14 mouse cellular contexts compared by ENCODE assay signal in the genomic region with DNA sequence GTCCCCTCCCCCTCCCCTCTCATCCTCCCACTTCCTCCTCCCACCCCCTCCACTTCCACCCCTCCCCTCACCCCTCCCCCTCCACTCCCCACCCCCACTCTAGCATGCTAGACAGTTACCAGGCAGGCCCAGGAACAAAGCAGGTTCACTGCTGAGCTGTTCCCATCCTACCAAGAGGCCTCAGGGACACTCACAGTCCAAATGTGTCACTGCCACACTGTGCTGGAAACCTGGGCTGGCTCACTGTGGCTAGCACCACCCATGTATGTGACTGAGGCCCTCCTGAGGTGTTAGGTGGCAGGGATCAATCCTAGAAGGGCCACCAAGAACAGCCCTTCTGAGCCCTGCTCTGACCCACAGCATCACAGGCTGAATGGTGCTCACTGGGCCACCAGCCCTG. TPM values are rescaled to one million over a fixed set of nuclear protein-coding genes. Genes with fewer than 3 reads are reported as not detected.
DNase-seq lines count a peak whose midpoint lies in the region; ATAC-seq and TF ChIP-seq lines count a peak whose summit lies in the region.
"Had no signal": no experiment of that assay in that cellular context is flagged by ENCODE, and none has a peak within 500 bp of the region (broad histone marks: within the 10 kb centered on the region; RNA-seq: fewer than 3 reads in every experiment).

No protein-coding gene starts in this region.

- H3K9ac ChIP-seq in heart, embryonic 12.5 days: peak overlapping the region; percentile 49; the same call in 1 of the 2 replicates
- H3K9ac ChIP-seq in kidney, postnatal 0 days (ENCODE audit: low read depth, low read length): 0 out of 2 replicates have a peak overlapping the region, but pooled peaks have one; percentile 23
- H3K9ac ChIP-seq: embryonic facial prominence, embryonic 12.5 days; lung, embryonic 15.5 days had no signal

- ATAC-seq in heart, embryonic 12.5 days (ENCODE audit: insufficient number of reproducible peaks, low FRiP score): no peak
- ATAC-seq in kidney, postnatal 0 days (replicated peaks; ENCODE audit: low FRiP score, low read depth): no peak

- TF ChIP-seq CTCF in kidney, postnatal 0 days (IDR thresholded peaks at IDR 0.05; ENCODE audit: low read depth): no peak

- no peak overlapping the region for H3K4me2 ChIP-seq in heart, embryonic 12.5 days
- no peak overlapping the region for H3K4me2 ChIP-seq in kidney, postnatal 0 days (ENCODE audit: low read length)
- H3K4me2 ChIP-seq: embryonic facial prominence, embryonic 12.5 days; lung, embryonic 15.5 days had no signal

- no peak overlapping the region for H3K4me3 ChIP-seq in heart, embryonic 12.5 days
- no peak overlapping the region for H3K4me3 ChIP-seq in kidney, postnatal 0 days (replicated peaks; ENCODE audit: low read depth, low read length)
- H3K4me3 ChIP-seq: embryonic facial prominence, embryonic 12.5 days; lung, embryonic 15.5 days had no signal

- H3K27ac ChIP-seq in heart, embryonic 12.5 days (ENCODE audit: poor library complexity, severe bottlenecking): peak overlapping the region; percentile 61
- H3K27ac ChIP-seq in kidney, postnatal 0 days: no peak overlapping the region
- H3K27ac ChIP-seq: embryonic facial prominence, embryonic 12.5 days; lung, embryonic 15.5 days had no signal

- H3K4me1 ChIP-seq in heart, embryonic 12.5 days (replicated peaks): peaks cover 89% of the 10 kb centered on the region
- peaks cover 40% of the 10 kb centered on the region for H3K4me1 ChIP-seq in kidney, postnatal 0 days (replicated peaks; ENCODE audit: insufficient read depth, low read length)

- H3K27me3 ChIP-seq in heart, embryonic 12.5 days (replicated peaks): no peaks in the 10 kb centered on the region
- H3K27me3 ChIP-seq in kidney, postnatal 0 days (ENCODE audit: insufficient read depth, low read length): no peaks in the 10 kb centered on the region
- H3K27me3 ChIP-seq: embryonic facial prominence, embryonic 12.5 days; lung, embryonic 15.5 days had no signal

- no peaks in the 10 kb centered on the region; the same call in 1 of the 2 replicates for H3K9me3 ChIP-seq in heart, embryonic 12.5 days (replicated peaks)
- H3K9me3 ChIP-seq in kidney, postnatal 0 days (replicated peaks; ENCODE audit: low read length): no peaks in the 10 kb centered on the region
- H3K9me3 ChIP-seq: embryonic facial prominence, embryonic 12.5 days; lung, embryonic 15.5 days had no signal

- H3K36me3 ChIP-seq in heart, embryonic 12.5 days: peaks cover 32% of the 10 kb centered on the region
- no peaks in the 10 kb centered on the region for H3K36me3 ChIP-seq in kidney, postnatal 0 days (ENCODE audit: insufficient read depth, low read length)
- H3K36me3 ChIP-seq: lung, embryonic 15.5 days had no signal

- intact Hi-C loops in heart, postnatal 10 days (cut with DNase I): no loop called here

- DNase-seq in heart, postnatal 10 days: no peak
- no peak for DNase-seq in kidney, postnatal 0 days (ENCODE audit: low spot score)
- DNase-seq in kidney, adult 9 months: no peak
- peak; percentile 32 for DNase-seq in retina, postnatal 1 day
- no peak for DNase-seq in retina, embryonic 14.5 days (ENCODE audit: low spot score)
- no peak for DNase-seq in urinary bladder, postnatal 36 days (ENCODE audit: low spot score in 2 of 2)
- DNase-seq: cerebellum, postnatal 25 days; kidney, adult 11 months; kidney, postnatal 36 days; liver; thymus, adult 2 months had no signal

RNA-seq across cellular contexts. Expression of gene 2310022B05Rik, which starts 14.9 kb away (rescaled TPM):
- polyA plus RNA-seq in heart, embryonic 12.5 days (2016; fragmentation: Nextera tagmentation; extraction: Ambion mirVana): 49.1 and 52.5 TPM in 2 replicates
- total RNA-seq in heart, postnatal 10 days (2021): 100 to 1,000 TPM; 144 to 160 TPM
- 30.2 and 32.0 TPM in 2 replicates for polyA plus RNA-seq in kidney, postnatal 0 days (2015; fragmentation: Nextera tagmentation; extraction: Ambion mirVana)
